8 mouse cellular contexts compared by ENCODE assay signal in genomic region chr12:112877073-112877576, GRCm38 (mm10). TPM values are rescaled to one million over a fixed set of nuclear protein-coding genes. Genes with fewer than 3 reads are reported as not detected.
DNase-seq lines count a peak whose midpoint lies in the region; ATAC-seq lines count a peak whose summit lies in the region.

No protein-coding gene starts in this region.

- no peak for DNase-seq in liver, embryonic 11.5 days (ENCODE audit: low spot score)
- no peak for DNase-seq in liver
- DNase-seq in layer of hippocampus, adult 9-10 months (ENCODE audit: low spot score), result no peak
- no peak for DNase-seq in right cerebral cortex, postnatal 25 days
- no peak for DNase-seq in left cerebral cortex, postnatal 14 days (ENCODE audit: low spot score in 2 of 2)

- intact Hi-C loops in left cerebral cortex, postnatal 14 days (cut with DNase I), result no loop called here

- H3K9ac ChIP-seq in liver, embryonic 11.5 days (ENCODE audit: low read depth, low read length), result no peak overlapping the region
- peak overlapping the region; percentile 45; the same call in 1 of the 2 replicates for H3K9ac ChIP-seq in forebrain, embryonic 12.5 days
- peak overlapping the region; percentile 68 for H3K9ac ChIP-seq in intestine, embryonic 16.5 days (ENCODE audit: low read depth, low read length)
- peak overlapping the region; percentile 47; the same call in 1 of the 2 replicates for H3K9ac ChIP-seq in neural tube, embryonic 12.5 days

- H3K4me2 ChIP-seq in liver, embryonic 11.5 days, result peak overlapping the region; percentile 62
- H3K4me2 ChIP-seq in forebrain, embryonic 12.5 days, result peak overlapping the region; percentile 57
- peak overlapping the region; percentile 92 for H3K4me2 ChIP-seq in intestine, embryonic 16.5 days (ENCODE audit: low read depth, low read length)
- H3K4me2 ChIP-seq in neural tube, embryonic 12.5 days (replicated peaks), result peak overlapping the region; percentile 60

- H3K27ac ChIP-seq in liver, embryonic 11.5 days (ENCODE audit: low read depth, low read length), result no peak overlapping the region
- H3K27ac ChIP-seq in forebrain, embryonic 12.5 days, result no peak overlapping the region
- no peak overlapping the region for H3K27ac ChIP-seq in intestine, embryonic 16.5 days (ENCODE audit: low read length)
- H3K27ac ChIP-seq in neural tube, embryonic 12.5 days, result no peak overlapping the region

- H3K27me3 ChIP-seq in liver, embryonic 11.5 days (replicated peaks; ENCODE audit: control insufficient read depth, insufficient read depth, low read length), result peaks cover 74% of the 10 kb centered on the region
- H3K27me3 ChIP-seq in forebrain, embryonic 12.5 days, result peaks cover 87% of the 10 kb centered on the region
- peaks cover 43% of the 10 kb centered on the region for H3K27me3 ChIP-seq in intestine, embryonic 16.5 days (replicated peaks; ENCODE audit: control insufficient read depth, insufficient read depth, low read length)
- peaks cover 75% of the 10 kb centered on the region for H3K27me3 ChIP-seq in neural tube, embryonic 12.5 days (replicated peaks)

- H3K4me3 ChIP-seq in liver, embryonic 11.5 days (ENCODE audit: low read depth, low read length), result peak overlapping the region; percentile 35
- peak overlapping the region; percentile 37 for H3K4me3 ChIP-seq in forebrain, embryonic 12.5 days (replicated peaks)
- H3K4me3 ChIP-seq in intestine, embryonic 16.5 days (ENCODE audit: low read length), result peak overlapping the region; percentile 51
- peak overlapping the region; percentile 30 for H3K4me3 ChIP-seq in neural tube, embryonic 12.5 days

- peaks cover 13% of the 10 kb centered on the region for H3K4me1 ChIP-seq in liver, embryonic 11.5 days (replicated peaks; ENCODE audit: control insufficient read depth, insufficient read depth, low read length)
- H3K4me1 ChIP-seq in forebrain, embryonic 12.5 days, result peaks cover 22% of the 10 kb centered on the region
- peaks cover 31% of the 10 kb centered on the region for H3K4me1 ChIP-seq in intestine, embryonic 16.5 days (ENCODE audit: control insufficient read depth, insufficient read depth, low read length)
- H3K4me1 ChIP-seq in neural tube, embryonic 12.5 days, result peaks cover 25% of the 10 kb centered on the region

- WGBS in liver, embryonic 11.5 days, result 4% methylated on average over 17 of the region's 17 CpGs
- WGBS in forebrain, embryonic 12.5 days, result 7% methylated on average over 17 of the region's 17 CpGs
- WGBS in intestine, embryonic 16.5 days, result 7% methylated on average over 17 of the region's 17 CpGs
- WGBS in neural tube, embryonic 12.5 days, result 6% methylated on average over 17 of the region's 17 CpGs

- H3K9me3 ChIP-seq in liver, embryonic 11.5 days (ENCODE audit: control insufficient read depth, low read length), result no peaks in the 10 kb centered on the region
- no peaks in the 10 kb centered on the region for H3K9me3 ChIP-seq in forebrain, embryonic 12.5 days
- H3K9me3 ChIP-seq in intestine, embryonic 16.5 days (ENCODE audit: control insufficient read depth, low read length), result no peaks in the 10 kb centered on the region
- no peaks in the 10 kb centered on the region for H3K9me3 ChIP-seq in neural tube, embryonic 12.5 days

- H3K36me3 ChIP-seq in liver, embryonic 11.5 days (ENCODE audit: control insufficient read depth, insufficient read depth, low read length), result no peaks in the 10 kb centered on the region
- H3K36me3 ChIP-seq in forebrain, embryonic 12.5 days (replicated peaks), result no peaks in the 10 kb centered on the region
- no peaks in the 10 kb centered on the region for H3K36me3 ChIP-seq in intestine, embryonic 16.5 days (ENCODE audit: control insufficient read depth, insufficient read depth, low read length)
- H3K36me3 ChIP-seq in neural tube, embryonic 12.5 days, result no peaks in the 10 kb centered on the region

- ATAC-seq in liver, embryonic 11.5 days (replicated peaks; ENCODE audit: low FRiP score), result no peak
- ATAC-seq in forebrain, embryonic 12.5 days (ENCODE audit: low FRiP score), result no peak
- 0 out of 2 replicates have a peak, but pooled peaks have one; percentile 6 for ATAC-seq in intestine, embryonic 16.5 days
- no peak for ATAC-seq in neural tube, embryonic 12.5 days (ENCODE audit: low FRiP score, low read depth)

RNA-seq across cellular contexts. Expression of gene Gpr132, which starts 9.1 kb away (rescaled TPM):
- polyA plus RNA-seq in liver, embryonic 11.5 days (2014; fragmentation: Nextera tagmentation; extraction: Ambion mirVana), result 0.53 and 0.62 TPM in 2 replicates
- polyA plus RNA-seq in forebrain, embryonic 12.5 days (2016; fragmentation: Nextera tagmentation; extraction: Ambion mirVana), result not detected in 2 replicates
- 0.40 and 0.48 TPM in 2 replicates for polyA plus RNA-seq in intestine, embryonic 16.5 days (2015; fragmentation: Nextera tagmentation; extraction: Ambion mirVana)
- polyA plus RNA-seq in neural tube, embryonic 12.5 days (2016; fragmentation: Nextera tagmentation; extraction: Ambion mirVana), result not detected in 2 replicates
- not detected for total RNA-seq in left cerebral cortex, postnatal 14 days (2021)

RNA-seq across cellular contexts. Expression of gene Cdca4, which starts 47.9 kb away (rescaled TPM):
- 111 and 125 TPM in 2 replicates for polyA plus RNA-seq in liver, embryonic 11.5 days (2014; fragmentation: Nextera tagmentation; extraction: Ambion mirVana)
- polyA plus RNA-seq in forebrain, embryonic 12.5 days (2016; fragmentation: Nextera tagmentation; extraction: Ambion mirVana), result 144 and 149 TPM in 2 replicates
- polyA plus RNA-seq in intestine, embryonic 16.5 days (2015; fragmentation: Nextera tagmentation; extraction: Ambion mirVana), result 69.2 and 79.6 TPM in 2 replicates
- polyA plus RNA-seq in neural tube, embryonic 12.5 days (2016; fragmentation: Nextera tagmentation; extraction: Ambion mirVana), result 103 and 109 TPM in 2 replicates
- 1 to 10 TPM; 9.7 to 9.8 TPM for total RNA-seq in left cerebral cortex, postnatal 14 days (2021)

RNA-seq across cellular contexts. Expression of gene Jag2, which starts 52.5 kb away (rescaled TPM):
- 0.39 and 1.4 TPM in 2 replicates for polyA plus RNA-seq in liver, embryonic 11.5 days (2014; fragmentation: Nextera tagmentation; extraction: Ambion mirVana)
- 5.6 and 6.2 TPM in 2 replicates for polyA plus RNA-seq in forebrain, embryonic 12.5 days (2016; fragmentation: Nextera tagmentation; extraction: Ambion mirVana)
- 2.2 and 2.4 TPM in 2 replicates for polyA plus RNA-seq in intestine, embryonic 16.5 days (2015; fragmentation: Nextera tagmentation; extraction: Ambion mirVana)
- polyA plus RNA-seq in neural tube, embryonic 12.5 days (2016; fragmentation: Nextera tagmentation; extraction: Ambion mirVana), result 9.7 and 10.5 TPM in 2 replicates
- 10 to 100 TPM; 60.2 to 61.2 TPM for total RNA-seq in left cerebral cortex, postnatal 14 days (2021)
